Mouse (Mus musculus): ENCODE measurements around the gene Rab33a.

Gene Rab33a

DNA sequence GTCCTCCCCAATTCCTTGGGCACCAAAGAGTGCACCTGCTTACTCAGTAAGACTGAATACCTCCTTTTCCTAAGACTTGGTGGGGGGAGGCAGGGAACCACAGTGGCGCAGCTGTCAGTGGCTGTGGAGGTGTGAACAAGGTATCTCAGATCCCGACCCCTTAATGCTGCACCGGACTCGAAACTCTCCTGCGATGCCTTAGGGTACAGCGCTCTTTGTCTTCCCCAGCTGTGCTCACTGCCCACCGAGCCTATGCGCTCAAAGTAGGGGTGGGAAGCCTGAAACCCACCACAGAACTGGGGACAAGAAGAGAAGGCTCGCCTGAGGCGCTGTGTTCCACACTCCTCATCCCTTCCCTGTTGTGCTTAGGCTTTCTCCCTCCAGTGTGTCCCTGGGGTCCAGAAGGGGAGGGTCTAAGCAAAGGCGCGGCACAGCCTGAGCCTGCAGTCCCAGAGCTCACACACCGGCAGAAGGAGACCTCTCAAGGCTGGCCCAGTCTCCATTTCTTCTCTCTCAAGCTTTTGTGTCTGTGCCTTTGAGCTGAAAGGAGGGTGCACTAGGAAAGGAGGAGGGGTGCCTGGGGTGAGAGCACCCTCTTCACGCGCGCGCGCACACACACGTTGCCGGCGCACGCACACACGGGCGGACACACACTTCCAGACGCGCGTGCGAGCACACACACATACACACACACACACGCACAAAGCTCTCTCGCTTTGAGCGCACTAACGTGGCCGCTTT, at the start of gene Rab33a:
Rab33a (plus strand) TSS at position 478 of the 741 bp plus-strand sequence.
- DNase-seq (ENCODE audit: low spot score in 2 of 2): peak in 1 of 2 experiments; percentile 1

DNA sequence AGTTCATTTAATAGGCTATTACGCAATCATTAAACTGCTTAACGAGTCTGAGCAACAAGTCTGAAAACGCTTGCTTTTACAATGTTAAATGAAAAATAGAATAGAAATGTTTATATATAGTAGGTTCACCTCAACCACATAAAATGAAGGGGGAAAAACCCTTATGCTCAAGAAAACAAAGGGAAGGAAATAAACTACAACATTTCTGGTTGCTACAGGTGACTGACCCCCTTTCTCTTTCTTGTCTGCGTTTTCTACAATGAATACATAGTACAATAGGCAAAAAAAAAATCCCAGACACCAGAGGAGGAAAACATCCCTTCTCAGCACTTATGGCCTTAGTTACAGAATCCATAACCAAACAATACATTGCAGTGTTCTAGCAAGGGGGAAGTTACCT, 38.0 kb upstream of the Rab33a start:
- DNase-seq (ENCODE audit: low spot score in 2 of 2): no peak

DNA sequence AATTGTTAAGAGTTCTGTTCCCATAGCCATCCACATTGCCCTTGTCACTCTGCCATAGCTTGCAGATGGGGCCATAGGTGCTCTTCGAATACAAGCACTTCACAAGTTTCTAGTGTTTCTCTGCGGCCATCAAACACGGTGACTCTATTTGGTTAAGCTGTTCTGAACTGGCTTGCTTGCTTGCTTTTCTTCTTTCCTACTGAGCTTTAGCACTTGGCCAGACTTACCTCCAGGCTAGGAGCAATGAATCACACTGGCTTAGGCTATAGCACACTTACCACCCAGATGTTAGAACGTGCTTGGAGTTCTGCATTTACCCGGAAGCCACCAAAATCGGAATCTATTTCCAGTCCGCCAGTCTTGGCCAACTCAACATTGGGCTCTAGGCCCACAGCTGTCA, 37.4 kb upstream of the Rab33a start:
- no peak for DNase-seq (ENCODE audit: low spot score in 2 of 2)

DNA sequence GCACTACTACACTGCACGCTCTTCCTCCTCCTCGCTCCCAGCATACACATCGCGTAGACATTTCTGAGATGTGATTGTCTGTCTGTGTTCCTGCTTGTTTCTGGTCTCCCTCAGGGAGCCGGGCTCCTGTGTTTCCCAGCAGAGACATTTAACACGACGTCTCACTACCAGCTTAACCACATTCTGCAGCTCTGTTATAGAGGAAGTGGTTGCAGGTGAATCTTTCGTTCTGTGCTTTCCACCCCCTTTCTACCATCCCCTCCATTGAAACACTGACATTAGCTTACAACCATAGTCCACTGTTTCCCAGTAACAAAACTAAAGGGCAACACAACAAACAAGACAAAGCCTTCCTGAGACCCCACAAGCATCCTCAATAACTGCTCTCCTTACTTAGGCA, 25.3 kb upstream of the Rab33a start:
- DNase-seq (ENCODE audit: low spot score in 2 of 2): no peak

DNA sequence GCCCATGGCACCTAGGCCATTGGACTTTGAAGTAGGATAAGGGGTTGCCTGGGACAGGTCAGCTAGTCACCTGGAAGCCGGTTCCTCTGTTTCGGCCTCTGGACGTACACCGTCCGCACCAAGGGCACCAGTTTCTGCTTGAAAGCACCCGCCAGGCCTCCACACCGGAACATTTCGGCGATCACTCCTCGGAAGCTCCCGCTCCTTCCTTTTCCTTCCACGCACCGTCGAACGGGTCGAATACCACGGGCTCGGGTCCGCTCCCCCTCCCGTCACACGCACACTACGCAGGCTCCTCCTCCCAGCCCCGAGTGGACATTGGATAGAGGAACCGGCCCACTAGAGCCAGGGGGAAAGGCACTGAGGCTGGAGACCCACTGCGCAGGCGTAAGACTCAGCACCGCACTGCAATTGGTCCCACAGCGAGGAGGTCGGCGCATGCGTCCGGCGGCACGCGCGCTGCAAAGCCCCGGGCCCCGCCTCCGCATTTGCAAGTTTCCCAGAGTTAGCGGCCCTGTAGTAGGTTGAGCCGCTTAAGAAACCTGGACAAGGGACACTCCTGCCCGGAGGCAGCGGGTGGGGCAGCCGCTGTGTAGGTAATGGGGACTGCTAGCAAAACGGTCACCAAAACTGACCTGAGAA, 5.8 kb upstream of the Rab33a start, which contains the start of gene Aifm1:
Aifm1 (minus strand) TSS at position 398 of the 642 bp plus-strand sequence.
- DNase-seq (ENCODE audit: low spot score in 2 of 2): peak; percentile 84 to 89

DNA sequence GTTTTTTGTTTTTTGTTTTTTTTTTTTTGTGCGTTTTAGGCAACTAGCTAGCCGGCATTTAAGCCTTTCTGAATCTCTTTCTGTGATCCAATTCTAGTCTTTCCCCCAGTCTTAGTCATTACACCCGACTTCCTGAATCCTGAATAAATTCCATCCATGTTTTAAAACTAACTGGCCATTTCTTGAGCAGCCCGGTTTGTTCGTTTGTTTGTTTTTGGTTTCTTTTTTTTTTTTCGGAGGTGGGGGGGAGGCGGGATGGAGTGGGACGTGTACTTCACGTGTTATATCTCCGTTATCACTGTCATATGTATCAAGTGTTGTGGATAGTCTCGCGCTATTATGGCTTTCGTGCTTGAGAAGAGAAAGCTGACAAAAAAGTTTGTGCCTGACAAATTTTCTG, 5.3 kb upstream of the Rab33a start:
- DNase-seq (ENCODE audit: low spot score in 2 of 2): peak in 1 of 2 experiments; percentile 3

DNA sequence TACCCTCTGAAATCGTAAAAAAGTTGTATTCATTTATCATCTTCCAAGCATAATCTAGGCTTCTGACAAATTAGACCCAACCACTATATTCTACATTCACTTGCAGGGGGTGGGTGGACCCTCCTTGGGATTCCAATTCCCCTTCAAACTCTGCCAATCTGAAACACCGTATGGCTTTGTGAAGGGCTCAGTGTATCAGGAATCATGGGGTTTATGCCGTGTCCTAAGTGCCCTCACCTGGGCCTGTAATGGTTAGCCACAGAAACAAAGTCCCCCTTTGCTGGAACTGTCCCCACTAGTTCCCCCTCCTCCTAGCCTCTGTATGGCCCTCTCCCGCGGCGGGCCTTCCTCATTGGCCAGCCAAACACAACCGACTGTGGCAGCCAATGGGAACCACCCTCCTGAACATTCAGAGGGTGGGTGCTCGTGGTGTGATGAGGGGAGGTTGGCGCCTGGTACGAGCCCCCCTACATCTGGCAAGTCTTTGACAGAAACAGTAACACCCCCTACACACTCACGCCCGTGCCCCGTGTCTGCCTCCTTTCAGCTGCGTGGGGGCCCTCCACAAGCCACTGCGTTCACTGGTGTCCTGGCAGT, 776 bp upstream of the Rab33a start:
- no peak for DNase-seq (ENCODE audit: low spot score in 2 of 2)

DNA sequence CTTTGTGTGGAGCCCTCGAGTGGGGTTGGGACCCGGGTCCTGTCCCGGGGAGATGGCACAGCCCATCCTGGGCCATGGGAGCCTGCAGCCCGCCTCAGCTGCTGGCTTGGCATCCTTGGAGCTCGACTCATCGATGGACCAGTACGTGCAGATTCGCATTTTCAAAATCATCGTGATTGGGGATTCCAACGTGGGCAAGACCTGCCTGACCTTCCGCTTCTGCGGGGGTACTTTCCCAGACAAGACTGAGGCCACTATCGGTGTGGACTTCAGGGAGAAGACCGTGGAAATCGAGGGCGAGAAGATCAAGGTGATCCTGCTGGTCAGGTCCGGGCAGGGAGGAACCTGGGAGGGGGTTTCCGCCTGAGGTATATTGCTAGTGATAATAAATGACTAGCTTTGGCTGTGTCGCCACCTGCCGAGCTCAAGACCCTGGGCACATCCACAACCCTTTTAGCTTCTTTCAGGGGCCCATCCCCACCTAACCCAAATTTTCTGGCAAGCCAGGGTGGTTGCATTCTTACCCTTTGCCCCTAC, 532 bp downstream of the Rab33a start:
- DNase-seq (ENCODE audit: low spot score in 2 of 2): peak in 1 of 2 experiments; percentile 0

DNA sequence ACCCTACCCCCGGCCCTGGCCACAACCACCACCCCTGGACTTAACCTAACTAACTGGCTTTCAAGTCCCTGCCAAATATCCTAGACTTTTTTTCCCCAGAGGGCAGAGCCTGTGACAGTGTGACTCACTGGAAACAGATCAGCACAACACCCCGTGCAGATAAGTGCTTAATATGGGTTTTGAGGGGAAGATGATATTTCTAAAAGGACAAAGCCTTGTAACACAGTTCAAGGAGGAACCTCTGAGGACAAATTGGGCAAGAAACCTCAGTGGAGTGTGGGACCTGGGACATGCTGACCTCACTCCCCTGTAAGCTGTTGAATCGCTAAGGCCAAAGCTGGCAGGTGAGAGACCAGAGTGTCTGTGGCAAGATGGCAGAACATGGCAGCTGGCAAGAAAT, 2.6 kb downstream of the Rab33a start:
- DNase-seq (ENCODE audit: low spot score in 2 of 2): no peak

DNA sequence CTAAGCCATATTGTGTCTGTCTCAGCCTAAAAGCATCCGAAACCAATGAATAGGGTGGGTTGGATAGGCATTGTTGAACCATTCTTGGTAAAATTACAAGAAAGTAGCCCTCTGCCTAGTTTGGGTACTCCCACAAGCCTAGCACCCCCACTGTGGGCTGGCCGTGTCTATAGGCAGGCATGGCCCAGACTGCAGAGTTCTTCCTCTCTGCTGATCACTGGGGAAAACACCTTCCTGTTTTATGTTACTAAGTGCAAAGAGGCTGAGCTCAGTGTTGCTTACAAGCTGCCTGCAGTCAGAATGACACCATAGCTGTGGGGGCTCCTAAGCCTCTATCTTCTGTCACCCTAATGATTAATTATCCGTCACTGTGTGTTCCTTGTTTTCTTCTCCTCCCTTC, 4.4 kb downstream of the Rab33a start:
- no peak for DNase-seq (ENCODE audit: low spot score in 2 of 2)

DNA sequence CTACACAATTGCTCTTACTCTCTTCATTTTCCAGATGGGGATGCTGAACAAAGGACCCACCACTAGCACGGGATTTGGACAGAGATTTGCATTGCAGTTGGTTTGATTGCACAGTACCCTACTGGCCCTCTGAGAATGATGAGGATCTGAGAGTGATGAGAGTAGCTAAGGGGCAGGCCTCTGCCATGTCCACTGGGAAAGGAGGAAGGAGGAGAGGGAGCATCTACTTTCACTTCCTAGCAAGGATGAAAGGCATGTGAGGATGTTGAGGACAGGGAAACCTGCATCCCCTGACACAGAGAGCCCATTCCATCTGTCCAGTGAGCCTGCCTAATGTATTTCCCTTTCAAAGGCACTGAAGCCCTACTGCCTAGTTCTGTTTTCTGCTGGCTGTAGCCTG, 6.2 kb downstream of the Rab33a start:
- no peak for DNase-seq (ENCODE audit: low spot score in 2 of 2)

DNA sequence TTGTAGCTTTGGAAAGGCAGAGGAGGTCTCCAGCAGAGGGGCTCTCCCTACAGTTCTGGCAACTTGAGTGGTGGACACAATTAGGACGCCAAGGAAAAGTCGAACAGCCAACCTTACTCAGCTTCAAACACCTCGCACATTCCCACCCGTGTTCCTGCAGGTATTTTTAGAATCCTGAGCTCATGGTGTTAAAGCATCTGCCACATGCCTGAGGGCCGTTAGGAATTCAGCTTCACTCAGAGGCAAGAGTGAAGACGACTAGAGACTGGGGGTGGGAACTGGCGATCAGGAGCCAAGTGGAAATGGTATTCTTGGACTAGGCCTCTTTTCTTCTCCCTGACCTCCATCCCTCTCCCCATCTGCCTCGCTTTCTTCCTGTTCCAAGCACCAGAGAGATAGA, 6.8 kb downstream of the Rab33a start:
- no peak for DNase-seq (ENCODE audit: low spot score in 2 of 2)

DNA sequence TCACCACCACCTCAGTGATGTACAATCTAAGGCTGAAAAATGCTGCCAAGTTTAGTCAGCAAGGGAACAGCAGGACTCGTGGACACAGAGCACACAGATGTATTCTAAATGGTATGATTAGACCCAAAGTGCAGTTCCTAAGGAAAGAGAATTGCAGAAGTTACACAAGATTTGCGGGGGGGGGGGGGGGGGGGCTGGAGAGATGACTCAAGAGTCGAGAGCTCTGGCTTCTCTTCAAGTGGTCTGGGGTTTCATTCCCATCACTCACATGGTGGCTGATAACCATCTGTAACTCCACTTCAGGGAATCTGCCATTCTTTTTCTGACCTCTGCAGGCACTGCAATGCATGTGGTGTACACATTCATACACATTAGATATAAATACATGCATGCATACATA, 7.3 kb downstream of the Rab33a start:
- no peak for DNase-seq (ENCODE audit: low spot score in 2 of 2)

DNA sequence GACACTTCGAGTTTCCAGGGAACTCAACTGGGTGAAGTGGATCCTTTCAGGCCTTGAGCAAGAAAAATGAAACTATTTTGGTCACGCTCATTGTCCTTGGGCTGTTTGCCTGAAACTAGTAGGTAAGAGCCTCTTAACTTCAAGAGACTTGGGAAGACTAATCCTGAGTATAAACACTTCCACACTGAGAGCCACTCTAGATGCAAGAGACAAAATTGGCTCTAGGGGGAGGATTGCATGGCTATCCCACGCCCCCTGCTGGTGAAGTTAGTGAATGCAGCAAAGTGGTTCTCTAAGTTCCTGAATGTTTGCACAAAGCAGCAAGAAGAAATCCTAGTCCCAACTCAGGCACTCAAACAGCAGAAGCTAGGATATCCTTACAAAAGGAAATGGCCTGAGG, 13.1 kb downstream of the Rab33a start:
- DNase-seq (ENCODE audit: low spot score in 2 of 2): peak; percentile 45 to 61
